Mouse (Mus musculus) T-cell, adult 66 days (primary cell): ENCODE measurements around the gene Cyp17a1. TPM values are rescaled to one million over a fixed set of nuclear protein-coding genes. Genes with fewer than 3 reads are reported as not detected.

Experiments used
- total RNA-seq, 2 experiments: library from RNA; stranded (reverse); gene quantifications; 3 replicates in 1 of 2; 4 replicates in 1 of 2; pipeline ENCODE4 v1.2.4; 2023

Gene Cyp17a1
- total RNA-seq = not detected

GRCm38 (mm10) chr19:46672766-46673418 is at the start of gene Cyp17a1:
Cyp17a1 (minus strand) TSS chr19:46673172.

GRCm38 (mm10) chr19:46707296-46708151 is 34.6 kb upstream of the Cyp17a1 start, which contains the start of gene As3mt:
As3mt (plus strand) TSS chr19:46707458.

GRCm38 (mm10) chr19:46689460-46690372 is 16.7 kb upstream of the Cyp17a1 start, which contains the start of gene Borcs7:
Borcs7 (plus strand) TSS chr19:46689906.

Other genes with a start within 250 kb of the Cyp17a1 start
- 10 to 100 TPM; 63.2 to 64.5 TPM for gene Trim8, start 171.5 kb downstream of the Cyp17a1 start, total RNA-seq
- 10 to 100 TPM; 12.5 to 13.7 TPM for gene Arl3, start 100.0 kb downstream of the Cyp17a1 start, total RNA-seq
- gene Sfxn2, start 99.8 kb downstream of the Cyp17a1 start, total RNA-seq = 10 to 100 TPM; 13.4 to 15.7 TPM
- 10 to 100 TPM; 65.0 to 73.3 TPM for gene Wbp1l, start 74.1 kb downstream of the Cyp17a1 start, total RNA-seq
- gene Borcs7, start 16.7 kb upstream of the Cyp17a1 start, total RNA-seq = 1 to 10 TPM; 4.0 to 5.3 TPM
- gene As3mt, start 34.3 kb upstream of the Cyp17a1 start, total RNA-seq = 10 to 100 TPM; 25.3 to 27.8 TPM
- 1 to 10 TPM; 7.4 to 8.8 TPM for gene Cnnm2, start 88.4 kb upstream of the Cyp17a1 start, total RNA-seq